Mouse (Mus musculus): ENCODE results near the gene Cald1.
A peak's percentile ranks its signal among the peaks of the same experiment; 100 is the strongest.

Gene Cald1

GRCm38 (mm10) chr6:34664749-34665148, 66.4 kb downstream of the Cald1 start:
- DNase-seq (ENCODE audit: low read depth, low spot score) = no peak

GRCm38 (mm10) chr6:34668739-34669254, 70.5 kb downstream of the Cald1 start:
- DNase-seq (ENCODE audit: low read depth, low spot score) = no peak

DNA sequence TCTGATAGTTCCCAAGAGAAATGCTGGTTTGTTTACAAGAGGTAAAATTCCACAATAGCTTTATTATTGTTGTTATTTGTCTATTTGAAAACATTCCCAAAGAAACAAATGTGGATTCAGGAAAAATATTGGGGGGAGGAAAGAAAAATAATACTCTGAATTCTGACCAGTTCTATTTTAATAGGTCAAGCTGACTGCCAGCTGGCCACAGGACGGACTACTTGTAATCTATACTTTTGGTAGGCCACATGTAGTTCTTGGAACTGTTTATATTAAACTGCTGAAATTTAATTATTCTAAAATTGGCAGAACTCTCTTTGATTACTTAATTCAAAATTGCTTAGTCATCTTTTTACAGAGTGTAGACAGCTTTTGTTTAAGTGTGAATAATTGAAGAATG, 73.1 kb downstream of the Cald1 start:
- DNase-seq (ENCODE audit: low read depth, low spot score) = no peak

GRCm38 (mm10) chr6:34674416-34674815, 76.1 kb downstream of the Cald1 start:
- DNase-seq (ENCODE audit: low read depth, low spot score) = no peak

DNA sequence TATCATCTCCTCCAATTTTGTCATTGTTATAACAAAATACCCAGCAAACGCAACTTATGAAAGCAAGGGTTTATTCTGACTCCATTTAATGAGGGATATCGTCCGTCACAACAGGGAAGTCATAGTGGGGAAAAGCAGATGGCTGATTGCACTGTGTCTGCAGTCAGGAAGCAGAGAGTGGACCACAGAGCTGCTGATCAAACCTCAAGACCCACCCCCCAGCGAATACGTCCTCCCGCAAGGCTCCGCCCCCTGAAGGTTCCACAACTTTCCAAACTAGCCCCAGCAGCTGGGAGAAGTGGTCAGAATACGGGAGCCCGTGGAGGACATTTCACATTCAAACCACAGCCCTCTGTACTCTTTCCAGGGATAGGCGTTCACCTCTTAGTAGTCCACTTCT, 76.6 kb downstream of the Cald1 start:
- peak; percentile 56 for DNase-seq (ENCODE audit: low read depth, low spot score)

DNA sequence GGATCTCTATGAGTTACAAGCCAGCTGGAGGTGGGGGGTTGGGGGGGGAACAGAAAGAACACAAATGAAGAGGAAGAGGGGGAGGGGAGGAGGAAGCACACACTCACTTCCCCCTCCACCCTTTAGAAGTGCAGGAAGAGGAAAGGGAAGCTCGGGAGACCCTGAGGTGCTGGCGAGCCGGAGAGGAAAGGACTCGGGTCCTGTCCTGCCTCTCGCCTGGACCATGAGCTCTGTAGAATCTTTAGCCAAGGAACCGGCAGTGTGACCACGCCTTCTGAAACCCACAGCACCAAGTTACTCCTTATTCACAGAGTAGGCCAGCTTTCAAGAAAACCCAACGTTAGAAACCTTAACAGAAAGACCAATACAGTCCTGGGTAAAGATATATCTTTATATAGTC, 83.8 kb downstream of the Cald1 start:
- DNase-seq (ENCODE audit: low read depth, low spot score) = no peak

GRCm38 (mm10) chr6:34684886-34685285, 86.6 kb downstream of the Cald1 start:
- DNase-seq (ENCODE audit: low read depth, low spot score) = no peak

DNA sequence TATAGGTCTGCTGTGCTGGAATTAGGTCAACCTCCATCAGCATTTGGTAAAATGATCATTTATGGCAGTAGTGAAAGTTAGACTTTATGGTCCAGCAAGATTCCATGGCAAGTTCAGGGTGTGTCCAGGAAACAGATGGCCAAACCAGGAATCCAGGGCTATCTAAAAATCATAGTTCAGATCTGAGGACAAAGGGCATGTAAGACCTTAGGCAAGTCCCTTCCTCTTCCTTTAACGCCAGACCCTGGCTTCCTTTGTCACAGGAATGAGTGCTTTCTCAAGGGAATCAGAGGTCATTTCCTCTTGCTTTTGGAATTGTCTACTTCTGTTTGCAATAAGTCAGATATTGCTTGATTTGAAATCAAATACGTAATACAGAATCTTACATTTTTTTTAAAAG, 90.7 kb downstream of the Cald1 start:
- no peak for DNase-seq (ENCODE audit: low read depth, low spot score)

DNA sequence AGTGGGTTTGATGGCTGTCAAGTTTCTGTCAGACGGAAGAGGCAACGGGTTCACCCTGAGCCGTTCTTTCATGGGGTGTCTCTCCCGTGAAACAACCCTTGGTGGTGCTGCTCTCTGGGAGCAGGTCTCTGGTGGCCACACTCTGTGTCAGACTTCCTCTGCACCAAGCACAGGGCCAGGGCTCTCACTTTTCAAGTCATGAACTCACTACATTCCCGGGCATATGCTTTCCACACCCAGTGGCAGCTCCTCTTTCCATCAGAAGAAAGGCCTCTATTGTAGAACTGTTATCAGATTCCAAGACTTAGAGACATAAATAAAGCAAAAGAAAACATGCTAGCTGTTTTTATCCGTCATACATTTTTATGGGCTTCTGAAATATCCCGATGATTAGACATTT, 93.1 kb downstream of the Cald1 start:
- no peak for DNase-seq (ENCODE audit: low read depth, low spot score)

DNA sequence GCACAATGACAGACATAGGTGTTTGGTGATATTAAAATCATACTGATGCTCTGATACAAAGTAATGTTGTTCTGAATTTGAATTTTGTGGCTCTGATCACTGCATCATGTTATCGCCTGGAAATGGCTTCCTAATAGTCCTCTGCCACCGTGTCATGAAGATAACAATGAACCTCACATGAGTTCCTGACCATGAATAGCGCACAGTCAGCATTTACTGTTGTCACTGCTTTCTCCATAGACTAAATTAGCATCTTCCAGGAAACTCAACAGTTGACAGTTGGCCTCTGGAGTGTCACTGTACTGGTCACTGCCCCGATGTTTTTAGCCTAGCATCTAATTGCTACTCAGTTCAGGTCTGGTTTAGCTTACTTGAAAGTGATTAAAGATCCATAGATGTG, 95.8 kb downstream of the Cald1 start:
- no peak for DNase-seq (ENCODE audit: low read depth, low spot score)

DNA sequence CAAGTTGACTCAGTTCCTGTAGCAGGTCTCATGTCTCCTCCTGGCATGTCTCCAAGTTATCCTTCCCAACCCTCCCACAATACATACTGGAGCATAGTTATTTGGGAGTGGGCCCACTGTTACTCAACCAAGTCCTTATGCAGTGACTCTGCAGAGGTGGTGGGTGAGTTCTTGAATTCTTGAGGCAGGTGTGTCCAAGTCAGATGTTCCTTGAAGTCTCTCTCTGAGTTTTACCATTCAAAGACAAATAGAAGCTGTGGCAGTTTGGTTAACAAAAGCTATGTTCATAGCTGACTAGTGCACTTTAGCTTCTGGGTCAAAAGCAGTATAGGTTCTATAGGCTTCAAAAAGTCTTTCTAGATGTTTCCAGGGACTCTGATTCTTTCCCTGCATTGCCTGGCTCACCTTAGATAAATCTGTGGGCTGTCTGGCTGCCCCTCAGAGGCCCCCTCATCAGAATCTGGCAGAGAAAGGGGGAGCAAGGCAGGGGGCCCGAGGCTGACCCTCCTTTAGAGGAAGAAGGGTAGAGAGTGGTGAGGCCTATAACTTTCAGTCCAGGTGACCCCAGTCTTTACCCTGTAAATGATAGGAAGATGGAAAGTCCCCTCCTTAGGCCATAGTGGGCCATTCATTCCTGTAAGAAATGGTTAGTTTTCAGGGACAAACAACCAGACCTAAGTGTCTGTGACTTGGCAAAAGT, 105.3 kb downstream of the Cald1 start:
- DNase-seq (ENCODE audit: low read depth, low spot score) = peak; percentile 82

DNA sequence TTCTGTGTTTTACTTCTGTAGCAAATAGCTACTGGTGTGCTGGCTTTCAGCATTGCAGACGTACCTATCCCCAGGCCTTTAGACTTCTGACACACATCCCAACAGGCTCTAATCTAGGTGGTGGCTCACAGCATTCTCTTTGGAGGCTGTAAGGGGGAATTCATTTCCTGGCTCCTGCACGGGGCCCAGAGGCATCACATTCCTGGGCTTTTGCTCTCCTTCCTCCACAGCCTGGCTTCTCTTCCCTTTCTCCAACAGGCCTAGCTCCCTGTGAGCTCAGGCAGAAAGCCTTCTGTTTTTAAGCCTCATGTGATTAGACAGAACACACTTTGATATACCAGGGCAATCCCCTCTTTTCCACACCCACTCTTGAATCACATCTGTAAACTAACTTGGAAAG, 109.2 kb downstream of the Cald1 start:
- no peak for DNase-seq (ENCODE audit: low read depth, low spot score)

DNA sequence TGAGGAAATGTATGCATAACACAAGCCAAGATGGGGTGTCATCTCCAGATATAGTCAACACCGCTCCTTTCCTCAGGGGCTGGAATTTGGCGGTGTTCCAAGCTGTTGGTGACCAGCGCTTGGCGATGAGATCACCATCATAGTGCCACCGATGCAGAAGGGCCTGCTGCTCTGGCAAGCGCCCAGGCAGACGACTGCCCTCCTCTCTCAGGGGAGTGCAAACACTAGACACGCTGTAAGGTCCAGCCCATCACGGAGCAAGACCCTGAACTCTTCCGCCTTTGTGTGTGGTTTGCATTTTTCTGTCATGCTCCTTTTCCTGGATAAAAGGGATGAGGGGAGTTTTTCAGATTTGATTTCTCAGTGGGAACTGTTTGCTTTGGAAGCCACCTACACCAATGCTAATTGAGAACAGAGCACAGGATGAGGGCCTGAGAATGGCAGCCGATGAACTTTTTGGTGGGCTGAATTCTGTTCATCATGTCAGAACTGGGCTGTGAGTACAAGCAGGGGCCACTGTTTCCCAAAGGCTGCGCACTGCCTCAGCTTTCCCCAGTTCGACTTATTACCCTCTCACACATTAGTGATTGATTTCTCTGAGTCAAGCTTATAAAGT, 110.5 kb downstream of the Cald1 start:
- DNase-seq (ENCODE audit: low read depth, low spot score) = no peak

DNA sequence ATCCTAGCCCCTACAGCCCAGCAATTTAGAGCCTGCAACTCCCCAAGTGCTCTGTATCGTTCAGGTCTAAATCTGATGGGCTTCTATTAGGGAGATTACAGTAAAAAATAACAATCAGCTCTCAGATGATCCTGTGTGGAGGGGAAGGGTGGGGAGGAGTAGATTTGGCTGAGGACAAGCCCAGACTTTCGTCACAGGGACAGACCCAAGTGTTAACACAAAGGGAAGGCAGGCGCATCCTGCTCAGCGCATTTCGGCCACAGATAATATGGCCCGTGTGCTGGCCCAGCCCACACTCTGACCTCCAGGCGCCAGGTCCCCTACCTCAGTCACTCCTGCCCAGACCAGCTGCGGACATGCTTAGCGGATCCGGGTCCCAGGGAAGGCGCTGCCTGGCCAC, 111.0 kb downstream of the Cald1 start:
- peak; percentile 92 for DNase-seq (ENCODE audit: low read depth, low spot score)

- peak; percentile 41 for DNase-seq (ENCODE audit: low read depth, low spot score)
Measured at GRCm38 (mm10) chr6:34709946-34710682, 111.8 kb downstream of the Cald1 start.

GRCm38 (mm10) chr6:34710848-34711247, 112.5 kb downstream of the Cald1 start:
- no peak for DNase-seq (ENCODE audit: low read depth, low spot score)

DNA sequence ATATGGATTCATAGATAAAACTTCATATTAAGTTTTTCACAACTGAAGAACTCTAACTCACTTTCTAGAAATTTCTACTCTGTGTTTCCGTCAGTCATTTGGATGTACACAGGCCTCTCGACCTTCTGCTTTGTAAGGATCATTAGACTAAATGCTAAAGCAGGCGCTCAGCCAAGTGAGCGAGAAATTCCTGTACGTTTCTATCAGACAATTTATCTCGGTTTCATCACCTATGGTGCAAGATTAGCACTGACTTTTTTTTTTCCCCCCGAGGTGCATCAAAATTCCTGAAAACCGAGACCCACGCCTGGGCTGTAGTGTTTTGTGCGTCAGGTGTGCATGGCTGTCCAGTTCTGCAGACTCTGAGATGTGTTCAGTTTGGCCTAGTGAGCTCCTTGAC, 113.3 kb downstream of the Cald1 start:
- no peak for DNase-seq (ENCODE audit: low read depth, low spot score)

GRCm38 (mm10) chr6:34713169-34713568, 114.9 kb downstream of the Cald1 start:
- no peak for DNase-seq (ENCODE audit: low read depth, low spot score)

GRCm38 (mm10) chr6:34713777-34714176, 115.5 kb downstream of the Cald1 start:
- DNase-seq (ENCODE audit: low read depth, low spot score) = no peak

DNA sequence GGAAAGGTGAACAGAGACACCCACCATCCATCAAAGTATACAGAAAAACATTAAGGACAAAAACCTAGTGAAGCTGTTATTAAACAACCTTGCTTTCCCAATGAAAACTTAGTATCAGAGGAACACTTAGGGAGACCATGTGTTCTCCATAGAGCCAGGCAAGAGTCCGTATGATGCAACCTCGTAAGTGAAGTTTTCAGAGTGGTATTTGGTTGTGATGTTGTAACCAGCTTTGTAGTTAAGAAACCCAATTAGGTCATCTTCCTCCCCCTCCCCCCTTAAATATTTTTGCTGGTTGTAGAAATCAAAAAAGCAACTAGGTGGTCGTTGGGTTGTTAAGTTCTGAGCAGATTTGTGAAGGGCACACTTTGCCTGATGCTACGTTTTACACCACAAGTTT, 116.3 kb downstream of the Cald1 start:
- no peak for DNase-seq (ENCODE audit: low read depth, low spot score)

GRCm38 (mm10) chr6:34716206-34716887, 118.0 kb downstream of the Cald1 start:
- peak; percentile 70 for DNase-seq (ENCODE audit: low read depth, low spot score)

All from R1 (cell line).